Mouse (Mus musculus): ENCODE data around the gene Pcnx3.

GRCm38 (mm10) chr19:5654720-5655298 is 33.9 kb downstream of the Pcnx3 start:
- TF ChIP-seq TAL1 (IDR thresholded peaks at IDR 0.05; ENCODE audit: low read length) (no peak), GATA1 (IDR thresholded peaks at IDR 0.05; ENCODE audit: low read length) (no peak)
